Mouse (Mus musculus): ENCODE measurements around the gene Apobec4. TPM values are rescaled to one million over a fixed set of nuclear protein-coding genes. Genes with fewer than 3 reads are reported as not detected.
A peak's percentile ranks its signal among the peaks of the same experiment; 100 is the strongest.

The Apobec4 gene
- total RNA-seq, 1 experiment from 2014 or later, result not detected

GRCm38 (mm10) chr1:152796683-152797263 lies 46.4 kb downstream of the Apobec4 start:
- peak; percentile 24; the same call in 1 of the 2 replicates for ATAC-seq (replicated peaks; ENCODE audit: low read depth, poor library complexity, severe bottlenecking)

- ATAC-seq (replicated peaks; ENCODE audit: low read depth, poor library complexity, severe bottlenecking), result peak; percentile 84
These were observed 47.8 kb downstream of the Apobec4 start for GRCm38 (mm10) chr1:152798125-152798524.

- ATAC-seq (replicated peaks; ENCODE audit: low read depth, poor library complexity, severe bottlenecking), result peak; percentile 61
These were observed 49.5 kb downstream of the Apobec4 start, which contains the start of gene Ncf2 for GRCm38 (mm10) chr1:152799897-152800296. Gene Ncf2, plus strand, starts transcription at chr1:152800194.

- ATAC-seq (replicated peaks; ENCODE audit: low read depth, poor library complexity, severe bottlenecking), result no peak
These were observed 50.4 kb downstream of the Apobec4 start for GRCm38 (mm10) chr1:152800633-152801176.

- ATAC-seq (replicated peaks; ENCODE audit: low read depth, poor library complexity, severe bottlenecking), result peak; percentile 45
These were observed 54.6 kb downstream of the Apobec4 start for GRCm38 (mm10) chr1:152804907-152805306.

Other genes starting within 250 kb of the Apobec4 start
- gene Rgl1, start 15.8 kb downstream of the Apobec4 start, total RNA-seq (2017), result 8.7 and 9.5 TPM in 2 replicates
- gene Arpc5, start 16.0 kb downstream of the Apobec4 start, total RNA-seq (2017), result 101 and 118 TPM in 2 replicates
- 70.1 and 77.4 TPM in 2 replicates for gene Ncf2, start 49.6 kb downstream of the Apobec4 start, total RNA-seq (2017)
- gene Smg7, start 152.1 kb downstream of the Apobec4 start, total RNA-seq (2017), result 28.7 and 41.9 TPM in 2 replicates
- 0.09 TPM in 1 of 2 replicates, not detected in the other for gene Nmnat2, start 204.4 kb downstream of the Apobec4 start, total RNA-seq (2017)

Data from common myeloid progenitor, adult 5-6 weeks (primary cell).